Mouse (Mus musculus) testis, adult 2 months (tissue): ENCODE data around the gene Efcab1.

Source experiments
- CTCF ChIP-seq: fragments of 200-500 bp; IDR thresholded peaks from 2 replicates; pipeline ENCODE4 v1.5.1; 2012; ENCODE audit warnings: low read depth, mild to moderate bottlenecking, inconsistent platforms, low read length, moderate library complexity; ENCODE audit not compliant: control insufficient read depth, insufficient read depth, insufficient replicate concordance
- POLR2A ChIP-seq: fragments of 200-500 bp; IDR thresholded peaks from 2 replicates; pipeline ENCODE4 v1.6.1; 2012; ENCODE audit warnings: low read depth, mild to moderate bottlenecking, inconsistent platforms, low read length, moderate library complexity; ENCODE audit not compliant: control insufficient read depth

DNA sequence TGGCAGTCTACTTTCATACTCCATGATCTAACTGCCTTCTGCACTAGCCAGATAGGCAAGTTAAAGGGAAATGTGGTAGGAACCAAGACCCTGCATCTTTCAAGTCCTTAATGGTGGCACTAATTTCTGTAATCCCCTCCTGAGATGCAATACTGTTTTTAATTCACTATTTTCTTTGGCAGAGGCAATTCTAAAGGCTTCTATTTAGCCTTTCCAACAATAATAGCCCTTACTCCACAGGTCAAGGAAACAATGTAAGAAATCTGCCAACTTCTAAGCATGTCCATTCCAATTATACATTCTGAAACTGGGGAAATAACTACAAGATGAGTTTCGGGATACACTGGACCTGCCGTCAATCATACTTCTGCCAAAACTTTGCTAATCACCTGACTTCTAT is 72.8 kb downstream of the Efcab1 start:
- TF ChIP-seq CTCF (no peak), POLR2A (no peak)
